Mouse (Mus musculus): ENCODE data around the gene Dcun1d1. TPM values are rescaled to one million over a fixed set of nuclear protein-coding genes. Genes with fewer than 3 reads are reported as not detected.
A peak's percentile ranks its signal among the peaks of the same experiment; 100 is the strongest.

Dcun1d1 gene
- polyA plus RNA-seq, 1 experiment from 2014 or later: 98.7 TPM

DNA sequence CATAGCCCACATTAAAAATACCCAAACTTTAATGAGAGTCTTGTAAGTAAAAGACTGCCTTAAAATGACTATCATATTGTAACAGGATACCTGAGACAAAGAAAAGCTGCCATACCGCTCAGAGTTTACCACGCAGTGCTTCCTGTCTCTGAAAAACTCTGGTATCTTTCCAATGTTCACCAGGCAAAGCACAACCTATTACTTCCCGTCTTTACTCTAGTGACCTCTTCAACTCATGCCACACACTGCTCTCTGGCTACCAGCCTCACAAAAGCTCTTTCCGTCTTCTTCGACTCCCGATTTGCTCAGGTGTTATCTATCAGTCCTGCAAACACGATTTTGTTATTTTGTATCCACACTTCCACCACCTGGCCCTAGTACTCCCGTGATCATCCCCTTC is 7.4 kb downstream of the Dcun1d1 start:
- H3K9me3 ChIP-seq (replicated peaks): no peaks in the 10 kb centered on the region
- DNase-seq (no peak), ATAC-seq (ENCODE audit: low read depth) (no peak)
- H3K27ac ChIP-seq: peak overlapping the region; percentile 79
- H3K36me3 ChIP-seq: no peaks in the 10 kb centered on the region
- peak overlapping the region; percentile 68 for H3K4me2 ChIP-seq
- 10% methylated on average over 8 of the region's 8 CpGs for WGBS (ENCODE audit: insufficient replicate concordance)
- no peaks in the 10 kb centered on the region for H3K27me3 ChIP-seq
- peaks cover 73% of the 10 kb centered on the region for H3K4me1 ChIP-seq (replicated peaks)
- H3K4me3 ChIP-seq (replicated peaks): peak overlapping the region; percentile 41
- peak overlapping the region; percentile 57 for H3K9ac ChIP-seq

DNA sequence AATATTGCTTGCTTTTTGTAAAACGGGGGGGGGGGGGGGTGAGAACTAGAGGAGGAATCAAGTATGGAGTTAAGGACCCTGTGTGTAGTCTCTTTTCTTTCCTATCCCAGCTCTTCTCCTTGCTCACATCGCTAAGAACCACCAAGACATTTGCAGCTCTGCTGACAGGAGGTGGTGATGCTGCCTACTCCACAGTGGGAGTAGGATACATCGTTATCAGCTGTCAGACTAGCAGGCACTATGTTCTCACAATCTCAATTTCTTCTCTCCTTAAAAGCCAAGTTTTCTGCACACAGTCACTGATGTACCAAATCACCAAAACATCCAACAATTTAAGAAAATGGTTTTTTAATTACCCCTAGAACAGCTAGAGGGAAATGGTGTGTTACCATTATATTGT is 7.8 kb downstream of the Dcun1d1 start:
- H3K27me3 ChIP-seq: no peaks in the 10 kb centered on the region
- H3K36me3 ChIP-seq: no peaks in the 10 kb centered on the region
- H3K4me1 ChIP-seq (replicated peaks): peaks cover 73% of the 10 kb centered on the region
- peak overlapping the region; percentile 79 for H3K27ac ChIP-seq
- peak overlapping the region; percentile 68 for H3K4me2 ChIP-seq
- DNase-seq (no peak), ATAC-seq (ENCODE audit: low read depth) (peak; percentile 24; the same call in 1 of the 2 replicates)
- peak overlapping the region; percentile 41 for H3K4me3 ChIP-seq (replicated peaks)
- WGBS (ENCODE audit: insufficient replicate concordance): 13% methylated on average over 3 of the region's 3 CpGs
- peak overlapping the region; percentile 57 for H3K9ac ChIP-seq
- no peaks in the 10 kb centered on the region for H3K9me3 ChIP-seq (replicated peaks)

DNA sequence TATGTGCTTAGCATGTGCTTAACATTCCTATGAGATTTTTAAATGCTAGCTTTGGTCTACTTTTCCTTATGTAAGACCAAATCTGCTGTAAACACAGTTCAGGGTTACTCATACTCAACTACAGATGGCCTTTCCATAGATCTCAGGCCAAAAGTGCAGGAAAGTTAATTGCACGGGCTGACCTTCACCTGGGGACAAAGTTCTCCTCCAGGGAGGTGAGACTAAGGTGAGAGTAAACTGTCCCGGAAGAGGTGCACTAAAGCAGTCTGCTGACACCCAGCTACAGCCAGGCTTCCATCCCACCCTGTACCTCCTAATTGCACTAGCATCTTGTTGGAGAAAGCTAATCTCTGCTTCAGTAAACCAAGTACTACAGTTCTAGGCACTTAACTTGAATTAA is 11.4 kb downstream of the Dcun1d1 start:
- no peak for ATAC-seq (ENCODE audit: low read depth)
- peaks cover 89% of the 10 kb centered on the region for H3K4me1 ChIP-seq (replicated peaks)
- no peaks in the 10 kb centered on the region for H3K9me3 ChIP-seq (replicated peaks)

DNA sequence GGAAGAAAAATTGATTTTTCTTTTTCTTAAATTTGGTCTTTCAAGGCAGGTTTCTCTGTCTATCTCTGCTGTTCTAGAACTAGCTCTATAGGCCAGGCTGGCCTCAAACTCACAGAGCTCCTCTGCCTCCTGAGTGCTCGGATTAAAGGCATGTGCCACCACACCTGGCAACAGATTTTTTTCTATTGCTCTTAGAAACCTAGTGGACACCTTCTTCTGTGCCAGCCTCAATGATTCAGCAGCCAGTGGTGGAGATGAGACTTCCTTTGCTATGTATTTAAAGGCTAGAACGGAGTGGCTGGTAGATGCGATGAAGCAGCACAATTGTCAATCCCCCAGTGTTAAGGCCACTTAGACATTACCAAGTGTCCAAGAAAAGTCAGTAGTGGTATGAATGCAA is 13.2 kb downstream of the Dcun1d1 start:
- Histone ChIP-seq H3K4me3 (replicated peaks) (peak overlapping the region; percentile 41), H3K27ac (peak overlapping the region; percentile 98), H3K4me2 (peak overlapping the region; percentile 70), H3K9ac (peak overlapping the region; percentile 70), H3K4me1 (replicated peaks) (peaks cover 79% of the 10 kb centered on the region), H3K36me3 (peaks cover 8% of the 10 kb centered on the region), H3K9me3 (replicated peaks) (no peaks in the 10 kb centered on the region), H3K27me3 (no peaks in the 10 kb centered on the region)
- WGBS (ENCODE audit: insufficient replicate concordance): 32% methylated on average over 3 of the region's 3 CpGs
- DNase-seq (no peak), ATAC-seq (ENCODE audit: low read depth) (peak; percentile 71)

More for the DNA sequence above, 11.4 kb downstream of the Dcun1d1 start:
- Histone ChIP-seq H3K9ac (no peak overlapping the region), H3K4me2 (no peak overlapping the region), H3K36me3 (no peaks in the 10 kb centered on the region), H3K27ac (peak overlapping the region; percentile 31), H3K4me3 (replicated peaks) (no peak overlapping the region), H3K27me3 (no peaks in the 10 kb centered on the region)
- 72% methylated on average over 2 of the region's 2 CpGs for WGBS (ENCODE audit: insufficient replicate concordance)
- DNase-seq: no peak

DNA sequence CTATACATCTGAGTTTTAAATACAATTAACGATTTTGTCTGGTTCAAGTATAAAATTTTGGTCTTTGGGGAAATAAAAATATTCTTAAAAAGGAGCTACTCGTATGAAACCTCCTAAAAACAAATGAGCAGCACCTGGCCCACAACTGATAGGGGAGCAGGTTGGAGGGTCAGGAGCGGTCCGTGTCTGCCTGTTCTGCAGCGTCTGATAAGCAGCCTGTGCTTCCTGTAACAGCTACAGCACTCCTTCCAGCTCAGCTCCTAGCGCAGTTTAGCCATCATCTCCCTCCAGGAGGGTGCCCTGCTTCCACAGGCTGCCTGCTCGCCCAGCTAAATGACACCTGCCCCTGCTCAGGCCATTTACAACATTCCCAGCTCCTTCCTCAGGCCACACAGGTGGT is 13.8 kb downstream of the Dcun1d1 start:
- Histone ChIP-seq H3K4me1 (replicated peaks) (peaks cover 74% of the 10 kb centered on the region), H3K9me3 (replicated peaks) (no peaks in the 10 kb centered on the region), H3K27ac (peak overlapping the region; percentile 98), H3K36me3 (peaks cover 12% of the 10 kb centered on the region), H3K4me3 (replicated peaks) (peak overlapping the region; percentile 41), H3K4me2 (peak overlapping the region; percentile 70), H3K27me3 (no peaks in the 10 kb centered on the region), H3K9ac (peak overlapping the region; percentile 76)
- WGBS (ENCODE audit: insufficient replicate concordance): 6% methylated on average over 7 of the region's 7 CpGs
- ATAC-seq (ENCODE audit: low read depth): peak; percentile 100
- peak; percentile 83 for DNase-seq

DNA sequence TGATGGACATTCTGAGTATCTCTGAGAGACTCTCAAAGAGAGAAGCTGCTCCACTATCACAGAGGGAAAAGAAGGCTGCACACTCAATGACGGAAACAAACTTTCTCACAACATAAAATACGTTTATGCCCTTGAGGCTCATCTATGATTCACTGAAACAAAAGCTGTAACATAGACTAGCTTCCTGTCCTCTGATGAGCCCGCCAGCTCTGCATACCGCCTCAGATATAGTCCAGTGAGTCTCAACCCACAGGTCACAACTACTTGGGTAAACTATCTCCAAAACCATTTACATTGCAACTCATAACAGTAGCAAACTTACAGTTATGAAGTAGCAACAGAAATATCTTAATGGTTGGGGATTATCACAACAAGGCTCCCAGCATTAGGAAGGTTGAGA is 14.7 kb downstream of the Dcun1d1 start:
- H3K9me3 ChIP-seq (replicated peaks): no peaks in the 10 kb centered on the region
- H3K4me3 ChIP-seq (replicated peaks): no peak overlapping the region
- H3K4me2 ChIP-seq: peak overlapping the region; percentile 70
- H3K27me3 ChIP-seq: no peaks in the 10 kb centered on the region
- peaks cover 21% of the 10 kb centered on the region for H3K36me3 ChIP-seq
- DNase-seq: no peak
- H3K9ac ChIP-seq: peak overlapping the region; percentile 76
- ATAC-seq (ENCODE audit: low read depth): no peak
- peaks cover 67% of the 10 kb centered on the region for H3K4me1 ChIP-seq (replicated peaks)
- WGBS (ENCODE audit: insufficient replicate concordance): 45% methylated on average over 4 of the region's 4 CpGs
- H3K27ac ChIP-seq: peak overlapping the region; percentile 98

DNA sequence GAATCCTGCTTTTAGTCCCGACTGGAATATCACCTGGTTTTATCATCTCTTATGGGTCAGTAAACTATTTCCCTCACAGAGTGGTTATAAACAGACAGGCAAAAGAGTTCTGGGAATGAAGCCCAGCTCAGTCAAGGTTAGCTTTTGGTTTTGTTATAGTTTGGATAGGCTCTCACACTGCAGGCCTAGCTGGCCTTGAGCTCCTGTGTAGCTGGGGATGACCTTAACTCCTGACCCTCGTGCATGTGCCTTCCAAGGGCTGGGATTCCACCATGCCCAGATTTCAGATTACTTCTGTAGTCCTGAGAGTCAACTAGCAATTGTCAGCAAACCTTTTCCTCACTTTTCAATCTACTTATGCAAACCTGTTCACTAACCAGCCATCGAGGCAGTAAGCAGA is 19.0 kb downstream of the Dcun1d1 start:
- Histone ChIP-seq H3K4me1 (replicated peaks) (peaks cover 35% of the 10 kb centered on the region), H3K27me3 (no peaks in the 10 kb centered on the region), H3K36me3 (peaks cover 58% of the 10 kb centered on the region), H3K4me2 (no peak overlapping the region), H3K9me3 (replicated peaks) (no peaks in the 10 kb centered on the region), H3K9ac (peak overlapping the region; percentile 4; the same call in 1 of the 2 replicates), H3K4me3 (replicated peaks) (no peak overlapping the region), H3K27ac (no peak overlapping the region; the same call in 1 of the 2 replicates)
- ATAC-seq (ENCODE audit: low read depth) (no peak), DNase-seq (no peak)
- WGBS (ENCODE audit: insufficient replicate concordance): 68% methylated on average over 3 of the region's 3 CpGs

DNA sequence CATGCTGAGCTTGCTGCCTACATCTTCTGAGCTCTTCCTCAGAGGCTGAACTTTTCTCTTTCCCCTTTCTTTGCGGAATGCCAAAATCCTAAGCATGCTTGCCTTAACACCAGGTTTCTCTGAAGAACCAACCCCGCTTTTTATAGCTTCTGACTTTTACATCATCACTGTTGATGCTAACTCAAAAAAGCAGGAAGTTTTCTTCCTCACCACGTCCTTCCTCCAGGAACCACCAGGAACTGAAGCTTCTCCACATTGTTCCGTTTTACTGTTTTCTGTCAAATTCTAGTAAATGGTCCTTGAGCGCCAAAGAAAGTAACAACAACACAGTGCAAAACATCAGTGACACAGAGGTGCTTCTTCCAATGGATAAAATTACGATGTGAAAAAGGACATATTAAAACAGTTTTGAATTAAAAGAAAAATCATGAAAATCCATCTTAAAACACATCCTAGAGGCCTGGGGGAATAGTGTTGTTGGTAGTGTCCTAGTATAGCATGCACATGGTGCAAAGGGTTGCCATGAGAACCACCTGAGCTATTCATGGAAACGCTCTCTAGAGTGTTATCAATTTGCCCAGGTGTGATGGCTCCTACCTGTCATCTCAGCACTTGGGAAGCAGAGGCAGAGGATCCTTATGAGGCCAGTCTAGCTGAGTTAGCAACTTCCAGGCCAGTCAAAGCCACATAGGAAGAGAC is 28.1 kb downstream of the Dcun1d1 start:
- Histone ChIP-seq H3K4me1 (replicated peaks) (peaks cover 15% of the 10 kb centered on the region), H3K4me3 (replicated peaks) (no peak overlapping the region), H3K9me3 (replicated peaks) (no peaks in the 10 kb centered on the region), H3K9ac (no peak overlapping the region), H3K4me2 (no peak overlapping the region), H3K36me3 (peaks cover 48% of the 10 kb centered on the region), H3K27me3 (no peaks in the 10 kb centered on the region), H3K27ac (no peak overlapping the region)
- ATAC-seq (ENCODE audit: low read depth): no peak
- no peak for DNase-seq
- 51% methylated on average over 7 of the region's 7 CpGs for WGBS (ENCODE audit: insufficient replicate concordance)

DNA sequence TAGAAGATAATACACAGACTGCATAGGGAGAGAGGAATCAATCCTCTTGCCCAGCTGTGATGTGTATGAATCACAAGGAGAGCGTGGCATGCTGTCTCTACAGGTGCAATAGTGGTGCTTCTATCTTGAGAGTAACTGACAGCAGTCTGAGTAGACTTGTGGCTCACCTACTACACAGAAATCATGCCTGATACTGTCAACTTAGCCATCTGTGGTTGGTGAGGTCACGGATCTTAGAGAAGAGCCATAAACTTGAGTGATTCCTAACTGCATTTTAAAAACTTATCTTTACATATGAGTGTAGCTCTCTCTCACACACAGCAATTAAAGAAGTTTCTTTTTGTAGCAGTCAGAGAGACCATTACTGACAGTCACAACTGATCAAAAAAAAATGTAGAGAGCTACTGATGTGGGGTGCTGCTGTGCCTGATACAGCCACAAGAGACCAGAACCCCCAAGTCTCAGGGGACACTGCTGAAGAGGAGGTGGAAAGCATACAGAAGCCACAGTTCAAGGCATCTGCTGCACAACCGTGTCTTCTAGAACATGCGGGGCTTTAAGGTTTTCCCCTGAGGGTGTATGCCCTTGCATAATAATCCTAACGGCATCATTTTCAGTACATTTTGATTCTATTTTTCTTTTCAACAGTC is 36.6 kb downstream of the Dcun1d1 start:
- no peaks in the 10 kb centered on the region for H3K9me3 ChIP-seq (replicated peaks)
- H3K36me3 ChIP-seq: peaks cover 63% of the 10 kb centered on the region
- DNase-seq (no peak), ATAC-seq (ENCODE audit: low read depth) (no peak)
- WGBS (ENCODE audit: insufficient replicate concordance): 91% methylated on average over 5 of the region's 5 CpGs
- H3K9ac ChIP-seq: no peak overlapping the region
- no peak overlapping the region for H3K4me3 ChIP-seq (replicated peaks)
- peaks cover 3% of the 10 kb centered on the region; the same call in 1 of the 2 replicates for H3K4me1 ChIP-seq (replicated peaks)
- H3K27ac ChIP-seq: no peak overlapping the region
- H3K27me3 ChIP-seq: no peaks in the 10 kb centered on the region
- no peak overlapping the region for H3K4me2 ChIP-seq

DNA sequence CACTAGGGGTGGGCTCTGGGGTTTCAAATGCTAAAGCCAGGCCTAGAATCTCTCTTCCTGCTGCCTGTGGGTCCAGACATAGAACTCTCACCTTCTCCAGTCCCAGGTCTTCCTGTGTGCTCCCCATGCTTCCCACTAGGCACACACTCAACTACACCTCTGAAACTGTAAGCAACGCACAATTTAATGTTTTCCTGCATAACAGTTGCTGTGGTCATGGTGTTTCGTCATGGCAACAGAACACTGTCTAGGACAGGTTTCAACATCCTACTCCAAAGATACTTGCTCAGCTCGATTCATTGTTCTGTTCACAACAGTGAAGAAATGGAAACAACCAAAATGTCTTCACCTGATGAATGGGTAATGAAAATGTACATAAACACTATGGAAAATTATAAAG is 38.1 kb downstream of the Dcun1d1 start:
- Histone ChIP-seq H3K27ac (no peak overlapping the region), H3K9me3 (replicated peaks) (no peaks in the 10 kb centered on the region), H3K9ac (no peak overlapping the region), H3K4me3 (replicated peaks) (no peak overlapping the region), H3K4me1 (replicated peaks) (0 out of 2 replicates have a peak, but pooled peaks cover 3% of the 10 kb centered on the region), H3K36me3 (peaks cover 56% of the 10 kb centered on the region), H3K4me2 (no peak overlapping the region), H3K27me3 (no peaks in the 10 kb centered on the region)
- no peak for DNase-seq
- WGBS (ENCODE audit: insufficient replicate concordance): 89% methylated on average over 3 of the region's 3 CpGs
- ATAC-seq (ENCODE audit: low read depth): no peak

DNA sequence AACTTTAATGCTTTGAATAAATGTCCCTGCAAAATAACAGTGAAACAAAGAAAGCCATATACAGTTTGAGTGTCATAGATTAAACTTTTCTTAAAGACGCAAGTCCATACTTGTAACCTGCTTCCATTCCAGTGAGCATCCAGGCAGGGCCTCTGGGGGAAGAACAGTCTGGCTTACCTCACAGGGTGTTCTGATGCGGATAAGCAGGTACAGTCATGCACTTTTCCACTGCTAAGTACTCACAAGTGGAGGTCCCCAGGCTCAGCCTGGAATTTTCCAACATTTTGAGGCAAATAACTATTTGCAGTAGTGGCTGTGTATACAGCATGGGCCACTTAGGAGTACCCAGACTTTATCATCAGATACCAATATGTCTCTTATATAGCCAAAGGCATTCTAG is 39.3 kb downstream of the Dcun1d1 start:
- H3K9ac ChIP-seq: no peak overlapping the region
- H3K27me3 ChIP-seq: no peaks in the 10 kb centered on the region
- no peak for DNase-seq
- no peaks in the 10 kb centered on the region for H3K9me3 ChIP-seq (replicated peaks)
- no peak overlapping the region for H3K27ac ChIP-seq
- H3K4me1 ChIP-seq (replicated peaks): no peaks in the 10 kb centered on the region
- peaks cover 47% of the 10 kb centered on the region for H3K36me3 ChIP-seq
- ATAC-seq (ENCODE audit: low read depth): no peak
- 92% methylated on average over 2 of the region's 2 CpGs for whole genome bisulfite sequencing (ENCODE audit: insufficient replicate concordance)
- H3K4me3 ChIP-seq (replicated peaks): no peak overlapping the region
- no peak overlapping the region for H3K4me2 ChIP-seq
